Mouse (Mus musculus): Measurements from ENCODE around the gene Aspscr1.

GRCm38 (mm10) chr11:120631726-120632448, 40.9 kb upstream of the Aspscr1 start:
- TF ChIP-seq EP300 (IDR thresholded peaks at IDR 0.05; ENCODE audit: insufficient read depth, low read depth, low read length) (no peak), POLR2A (IDR thresholded peaks at IDR 0.05; ENCODE audit: insufficient read depth, low read depth, low read length) (no peak)
